Mouse (Mus musculus): Measurements from ENCODE around the gene Myom1. TPM values are rescaled to one million over a fixed set of nuclear protein-coding genes. Genes with fewer than 3 reads are reported as not detected.

Gene Myom1
- polyA plus RNA-seq, 1 experiment from 2014 or later: 10.8 TPM

DNA sequence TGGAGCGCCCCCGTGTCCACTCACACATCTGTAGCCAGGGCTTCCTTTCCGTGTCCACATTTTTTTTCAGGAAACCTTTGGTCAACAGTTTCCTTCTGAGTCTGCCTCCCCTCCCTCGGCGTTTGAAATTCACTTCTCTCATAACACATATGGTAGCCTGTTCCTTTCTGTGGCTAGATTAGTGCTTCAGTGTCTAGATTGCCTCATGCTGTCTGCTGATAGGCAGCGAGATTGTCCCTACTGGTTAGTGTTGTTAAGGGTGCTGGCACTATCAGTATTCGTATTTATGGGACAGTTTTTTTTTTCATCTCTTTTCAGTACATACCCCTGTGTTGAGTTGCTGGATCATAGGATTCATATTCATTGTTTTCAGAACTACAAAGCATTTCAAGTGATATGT is 54.0 kb downstream of the Myom1 start:
- WGBS: 70% methylated on average over 7 of the region's 7 CpGs

DNA sequence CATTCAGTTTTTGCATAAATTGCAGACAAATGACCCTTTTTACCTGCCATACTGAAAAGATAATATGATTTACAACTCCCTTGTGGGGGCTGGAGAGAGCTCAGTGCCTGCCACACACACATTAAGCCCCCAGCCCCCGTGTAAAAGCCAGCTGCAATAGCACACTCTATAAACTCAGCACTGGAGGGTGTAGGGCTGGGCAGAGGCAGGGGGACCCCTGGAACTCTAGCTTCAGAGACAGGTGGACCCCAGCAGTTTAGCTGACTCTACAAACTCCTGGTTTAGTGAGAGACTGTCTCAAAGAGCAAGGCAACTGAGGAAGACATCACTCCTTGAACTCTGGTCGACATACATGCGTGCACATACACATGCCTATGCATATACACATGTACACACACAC is 55.3 kb downstream of the Myom1 start:
- Histone ChIP-seq H3K9ac (ENCODE audit: low read depth, low read length) (no peak overlapping the region), H3K36me3 (ENCODE audit: control insufficient read depth, insufficient read depth, low read length) (no peaks in the 10 kb centered on the region), H3K4me1 (ENCODE audit: control insufficient read depth, insufficient read depth, low read length) (no peaks in the 10 kb centered on the region), H3K4me3 (ENCODE audit: low read length) (no peak overlapping the region), H3K27ac (ENCODE audit: low read length) (no peak overlapping the region), H3K9me3 (ENCODE audit: control insufficient read depth, low read length) (no peaks in the 10 kb centered on the region), H3K27me3 (replicated peaks; ENCODE audit: control insufficient read depth, insufficient read depth, low read length) (no peaks in the 10 kb centered on the region), H3K4me2 (ENCODE audit: low read depth, low read length) (no peak overlapping the region)
- no peak for ATAC-seq
- 67% methylated on average over 3 of the region's 3 CpGs for WGBS

More for the DNA sequence above, 54.0 kb downstream of the Myom1 start:
- no peak overlapping the region for H3K27ac ChIP-seq (ENCODE audit: low read length)
- H3K9ac ChIP-seq (ENCODE audit: low read depth, low read length): no peak overlapping the region
- H3K27me3 ChIP-seq (replicated peaks; ENCODE audit: control insufficient read depth, insufficient read depth, low read length): no peaks in the 10 kb centered on the region
- H3K4me3 ChIP-seq (ENCODE audit: low read length): no peak overlapping the region
- no peak for ATAC-seq
- no peaks in the 10 kb centered on the region for H3K9me3 ChIP-seq (ENCODE audit: control insufficient read depth, low read length)
- no peaks in the 10 kb centered on the region for H3K4me1 ChIP-seq (ENCODE audit: control insufficient read depth, insufficient read depth, low read length)
- H3K36me3 ChIP-seq (ENCODE audit: control insufficient read depth, insufficient read depth, low read length): no peaks in the 10 kb centered on the region
- no peak overlapping the region for H3K4me2 ChIP-seq (ENCODE audit: low read depth, low read length)

- Histone ChIP-seq H3K27ac (ENCODE audit: low read length) (no peak overlapping the region), H3K36me3 (ENCODE audit: control insufficient read depth, insufficient read depth, low read length) (no peaks in the 10 kb centered on the region), H3K9me3 (ENCODE audit: control insufficient read depth, low read length) (no peaks in the 10 kb centered on the region), H3K27me3 (replicated peaks; ENCODE audit: control insufficient read depth, insufficient read depth, low read length) (no peaks in the 10 kb centered on the region), H3K4me3 (ENCODE audit: low read length) (no peak overlapping the region), H3K9ac (ENCODE audit: low read depth, low read length) (no peak overlapping the region), H3K4me1 (ENCODE audit: control insufficient read depth, insufficient read depth, low read length) (no peaks in the 10 kb centered on the region), H3K4me2 (ENCODE audit: low read depth, low read length) (no peak overlapping the region)
- WGBS: 86% methylated on average over 3 of the region's 3 CpGs
- no peak for ATAC-seq
Observed at GRCm38 (mm10) chr17:71059213-71059612, 56.8 kb downstream of the Myom1 start.

DNA sequence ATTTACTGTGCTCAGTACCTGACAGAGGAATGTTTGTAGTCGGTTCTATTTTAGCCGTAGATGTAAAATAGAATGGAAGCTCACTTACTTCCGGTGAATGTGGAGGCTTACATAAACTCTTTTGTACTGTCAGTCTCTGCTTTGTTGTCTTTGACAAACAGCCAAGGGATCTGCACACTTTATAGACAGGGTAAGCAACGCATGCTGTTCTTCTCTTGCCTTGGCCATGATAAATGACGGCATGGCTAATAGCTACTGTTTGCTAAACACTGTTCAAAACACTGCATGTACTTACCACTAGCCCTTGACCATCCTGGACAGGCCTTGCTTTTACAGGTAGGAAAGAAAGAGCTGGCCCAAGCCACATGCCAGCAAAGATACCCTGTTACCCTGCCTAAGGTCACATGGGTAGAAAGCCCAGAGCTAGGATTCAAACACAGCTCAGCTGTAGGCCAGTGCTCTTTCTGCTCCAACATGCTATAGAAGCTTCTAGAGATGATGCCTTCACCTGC is 59.7 kb downstream of the Myom1 start:
- Histone ChIP-seq H3K27me3 (replicated peaks; ENCODE audit: control insufficient read depth, insufficient read depth, low read length) (no peaks in the 10 kb centered on the region), H3K4me2 (ENCODE audit: low read depth, low read length) (no peak overlapping the region), H3K9me3 (ENCODE audit: control insufficient read depth, low read length) (no peaks in the 10 kb centered on the region), H3K36me3 (ENCODE audit: control insufficient read depth, insufficient read depth, low read length) (no peaks in the 10 kb centered on the region), H3K4me1 (ENCODE audit: control insufficient read depth, insufficient read depth, low read length) (no peaks in the 10 kb centered on the region), H3K4me3 (ENCODE audit: low read length) (no peak overlapping the region), H3K9ac (ENCODE audit: low read depth, low read length) (no peak overlapping the region), H3K27ac (ENCODE audit: low read length) (no peak overlapping the region)
- 77% methylated on average over 5 of the region's 5 CpGs for WGBS
- no peak for ATAC-seq

DNA sequence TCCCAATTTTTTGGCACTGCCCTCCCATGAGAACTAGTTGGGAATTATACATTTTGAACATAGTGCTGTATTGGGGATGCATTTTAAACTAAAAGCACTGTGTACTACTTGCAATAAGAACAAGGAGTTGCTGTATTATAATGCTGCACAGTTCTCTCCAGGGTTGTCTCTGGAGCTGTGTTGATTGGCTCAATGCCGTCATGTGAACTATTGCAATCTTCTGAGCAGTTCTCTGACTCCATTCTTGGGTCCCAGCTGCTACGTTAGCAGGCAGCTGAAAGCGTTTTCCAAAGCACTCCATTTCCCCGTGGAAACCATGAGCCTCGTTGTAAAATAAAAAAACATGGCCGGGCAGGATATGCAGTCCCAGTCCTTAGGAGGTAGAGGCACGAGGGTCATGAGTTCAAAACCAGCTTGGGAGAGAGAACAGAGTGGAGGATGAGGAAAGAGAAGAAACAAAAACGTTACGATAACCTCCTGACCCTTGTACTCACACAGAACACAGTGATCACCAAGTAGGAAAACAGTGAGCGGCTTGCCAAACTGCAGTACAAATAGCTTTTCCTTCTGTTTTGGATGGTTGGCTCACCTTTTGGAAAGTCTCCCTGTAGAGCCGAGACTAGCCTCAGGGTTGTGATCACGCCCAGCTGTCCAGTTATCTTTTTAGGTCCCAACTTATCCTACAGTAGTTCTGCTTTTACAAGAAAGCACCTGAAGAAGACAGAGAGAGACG is 60.6 kb downstream of the Myom1 start:
- ATAC-seq: no peak
- no peak overlapping the region for H3K27ac ChIP-seq (ENCODE audit: low read length)
- H3K9ac ChIP-seq (ENCODE audit: low read depth, low read length): no peak overlapping the region
- 70% methylated on average over 13 of the region's 13 CpGs for WGBS
- no peak overlapping the region for H3K4me3 ChIP-seq (ENCODE audit: low read length)
- H3K36me3 ChIP-seq (ENCODE audit: control insufficient read depth, insufficient read depth, low read length): no peaks in the 10 kb centered on the region
- H3K27me3 ChIP-seq (replicated peaks; ENCODE audit: control insufficient read depth, insufficient read depth, low read length): no peaks in the 10 kb centered on the region
- no peaks in the 10 kb centered on the region for H3K9me3 ChIP-seq (ENCODE audit: control insufficient read depth, low read length)
- H3K4me2 ChIP-seq (ENCODE audit: low read depth, low read length): no peak overlapping the region
- H3K4me1 ChIP-seq (ENCODE audit: control insufficient read depth, insufficient read depth, low read length): no peaks in the 10 kb centered on the region

DNA sequence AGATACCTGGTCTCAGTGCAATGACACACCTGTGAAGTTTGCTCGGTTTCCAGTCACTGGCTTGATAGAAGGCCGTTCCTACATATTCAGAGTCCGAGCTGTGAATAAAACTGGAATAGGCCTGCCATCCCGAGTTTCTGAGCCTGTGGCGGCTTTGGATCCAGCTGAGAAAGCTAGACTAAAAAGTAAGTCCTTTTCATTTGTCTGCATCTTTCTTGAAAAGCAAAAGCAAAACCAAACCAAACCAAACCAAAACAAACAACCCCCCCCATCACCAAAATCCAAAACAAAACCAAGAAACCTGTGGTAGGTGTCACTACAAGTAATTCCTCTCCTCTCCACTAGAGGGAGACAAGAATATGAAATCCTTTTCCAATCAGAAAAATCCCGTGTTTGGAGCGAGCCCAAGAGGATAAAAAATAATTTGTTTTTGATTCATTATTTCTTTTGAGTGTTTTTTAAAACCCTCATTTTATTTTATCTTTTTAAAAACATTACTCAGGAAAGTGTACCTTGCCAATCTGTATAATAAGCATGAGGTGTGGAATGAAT is 62.1 kb downstream of the Myom1 start:
- H3K4me2 ChIP-seq (ENCODE audit: low read depth, low read length): no peak overlapping the region
- ATAC-seq: no peak
- H3K4me3 ChIP-seq (ENCODE audit: low read length): no peak overlapping the region
- H3K27me3 ChIP-seq (replicated peaks; ENCODE audit: control insufficient read depth, insufficient read depth, low read length): no peaks in the 10 kb centered on the region
- no peaks in the 10 kb centered on the region for H3K9me3 ChIP-seq (ENCODE audit: control insufficient read depth, low read length)
- H3K4me1 ChIP-seq (ENCODE audit: control insufficient read depth, insufficient read depth, low read length): no peaks in the 10 kb centered on the region
- no peaks in the 10 kb centered on the region for H3K36me3 ChIP-seq (ENCODE audit: control insufficient read depth, insufficient read depth, low read length)
- H3K9ac ChIP-seq (ENCODE audit: low read depth, low read length): no peak overlapping the region
- no peak overlapping the region for H3K27ac ChIP-seq (ENCODE audit: low read length)
- WGBS: 66% methylated on average over 7 of the region's 7 CpGs

DNA sequence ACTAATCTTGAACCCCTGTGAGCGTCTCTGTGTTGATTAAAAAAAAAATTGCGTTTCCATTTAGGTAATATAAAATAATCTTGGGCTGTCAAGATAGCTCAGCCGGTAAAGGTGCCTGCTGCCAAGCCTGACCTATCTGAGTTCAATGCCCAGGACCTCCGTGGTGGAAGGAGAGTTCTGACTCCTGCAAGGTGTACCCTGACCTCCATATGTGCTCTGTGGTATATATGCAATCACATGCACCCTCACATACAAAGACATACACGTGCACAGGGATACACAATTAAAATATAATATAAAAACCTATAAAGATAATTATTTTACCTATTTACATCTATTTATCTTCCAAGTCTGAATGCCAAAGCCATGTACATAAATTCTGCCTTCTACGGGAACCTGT is 62.7 kb downstream of the Myom1 start:
- H3K27ac ChIP-seq (ENCODE audit: low read length): no peak overlapping the region
- ATAC-seq: no peak
- no peaks in the 10 kb centered on the region for H3K27me3 ChIP-seq (replicated peaks; ENCODE audit: control insufficient read depth, insufficient read depth, low read length)
- H3K4me1 ChIP-seq (ENCODE audit: control insufficient read depth, insufficient read depth, low read length): no peaks in the 10 kb centered on the region
- 79% methylated on average over 6 of the region's 6 CpGs for WGBS
- no peaks in the 10 kb centered on the region for H3K36me3 ChIP-seq (ENCODE audit: control insufficient read depth, insufficient read depth, low read length)
- H3K9me3 ChIP-seq (ENCODE audit: control insufficient read depth, low read length): no peaks in the 10 kb centered on the region
- H3K9ac ChIP-seq (ENCODE audit: low read depth, low read length): no peak overlapping the region
- H3K4me3 ChIP-seq (ENCODE audit: low read length): no peak overlapping the region
- no peak overlapping the region for H3K4me2 ChIP-seq (ENCODE audit: low read depth, low read length)

- H3K4me1 ChIP-seq (ENCODE audit: control insufficient read depth, insufficient read depth, low read length): no peaks in the 10 kb centered on the region
- no peak overlapping the region for H3K27ac ChIP-seq (ENCODE audit: low read length)
- H3K9me3 ChIP-seq (ENCODE audit: control insufficient read depth, low read length): no peaks in the 10 kb centered on the region
- H3K9ac ChIP-seq (ENCODE audit: low read depth, low read length): no peak overlapping the region
- no peaks in the 10 kb centered on the region for H3K27me3 ChIP-seq (replicated peaks; ENCODE audit: control insufficient read depth, insufficient read depth, low read length)
- no peaks in the 10 kb centered on the region for H3K36me3 ChIP-seq (ENCODE audit: control insufficient read depth, insufficient read depth, low read length)
- 75% methylated on average over 9 of the region's 9 CpGs for WGBS
- ATAC-seq: no peak
- no peak overlapping the region for H3K4me2 ChIP-seq (ENCODE audit: low read depth, low read length)
- no peak overlapping the region for H3K4me3 ChIP-seq (ENCODE audit: low read length)
Observed at GRCm38 (mm10) chr17:71069176-71069575, 66.7 kb downstream of the Myom1 start.

DNA sequence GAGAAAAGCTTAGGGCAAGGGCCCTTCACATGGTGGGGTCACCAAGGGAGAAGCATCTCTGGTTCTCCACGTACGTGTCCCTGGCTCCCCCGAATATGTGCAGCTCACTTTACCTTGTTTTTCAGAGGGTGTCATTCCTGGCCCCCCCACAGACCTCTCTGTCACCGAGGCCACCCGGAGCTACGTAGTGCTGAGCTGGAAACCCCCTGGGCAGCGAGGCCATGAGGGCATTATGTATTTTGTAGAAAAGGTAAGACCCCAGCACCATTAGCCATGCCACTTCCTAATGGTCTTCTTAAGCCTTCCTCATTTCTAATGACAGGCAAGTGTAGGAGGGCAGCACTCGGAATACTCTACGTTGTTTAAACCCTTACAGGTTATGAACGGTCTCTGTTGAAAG is 69.5 kb downstream of the Myom1 start:
- H3K4me3 ChIP-seq (ENCODE audit: low read length): no peak overlapping the region
- ATAC-seq: no peak

More for the DNA sequence above, 69.5 kb downstream of the Myom1 start:
- 91% methylated on average over 10 of the region's 10 CpGs for WGBS
- H3K36me3 ChIP-seq (ENCODE audit: control insufficient read depth, insufficient read depth, low read length): no peaks in the 10 kb centered on the region
- no peaks in the 10 kb centered on the region for H3K9me3 ChIP-seq (ENCODE audit: control insufficient read depth, low read length)
- no peaks in the 10 kb centered on the region for H3K27me3 ChIP-seq (replicated peaks; ENCODE audit: control insufficient read depth, insufficient read depth, low read length)
- H3K4me1 ChIP-seq (ENCODE audit: control insufficient read depth, insufficient read depth, low read length): no peaks in the 10 kb centered on the region
- H3K4me2 ChIP-seq (ENCODE audit: low read depth, low read length): no peak overlapping the region
- no peak overlapping the region for H3K27ac ChIP-seq (ENCODE audit: low read length)
- H3K9ac ChIP-seq (ENCODE audit: low read depth, low read length): no peak overlapping the region
